Mouse (Mus musculus) cerebellum, adult 2 months (tissue): ENCODE measurements at regions not wholly inside any gene's neighbourhood (a gene's known extent, or its start where the extent isn't known, plus 50 kb on each side); places are given as distances from the start of the nearest gene placed in this dataset.

Experiments
- CTCF ChIP-seq: fragments of 200-500 bp; IDR thresholded peaks from 2 replicates; pipeline ENCODE4 v1.5.1; 2011; ENCODE audit warnings: low read depth, mild to moderate bottlenecking, control low read depth, low read length, moderate library complexity, borderline replicate concordance; ENCODE audit not compliant: insufficient read depth
- POLR2A ChIP-seq: fragments of 200-500 bp; IDR thresholded peaks from 2 replicates; pipeline ENCODE4 v1.6.1; 2011; ENCODE audit warnings: low read length, control low read depth, borderline replicate concordance; ENCODE audit not compliant: insufficient read depth

DNA sequence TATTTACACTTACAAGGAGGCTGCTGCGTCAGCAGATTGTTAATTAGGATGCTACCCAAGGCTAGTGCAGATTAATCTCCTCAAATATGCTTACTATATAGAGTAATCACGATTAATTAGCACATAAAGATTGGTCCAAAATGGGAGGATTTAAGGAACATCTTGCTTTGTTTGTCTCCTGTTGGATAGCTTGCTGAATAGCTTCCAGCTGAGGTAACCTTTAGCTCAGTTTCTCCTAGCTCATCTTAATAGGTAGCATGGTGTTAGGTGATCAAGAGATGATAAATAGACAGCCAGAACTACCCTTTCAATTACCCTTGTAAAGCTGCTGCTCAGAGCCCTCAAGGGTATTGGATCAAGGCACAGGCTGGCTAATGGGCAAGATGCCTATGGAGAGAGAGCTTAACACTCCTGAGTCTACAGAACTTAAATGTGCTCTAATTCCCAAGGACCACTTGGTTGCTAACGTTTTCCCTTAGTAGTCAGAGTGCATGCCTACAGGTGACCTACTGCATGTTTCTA is 240.4 kb downstream of the Stim2 start:
- TF ChIP-seq CTCF (no peak), POLR2A (no peak)
